Mouse (Mus musculus): ENCODE data around the gene Paqr8.

DNA sequence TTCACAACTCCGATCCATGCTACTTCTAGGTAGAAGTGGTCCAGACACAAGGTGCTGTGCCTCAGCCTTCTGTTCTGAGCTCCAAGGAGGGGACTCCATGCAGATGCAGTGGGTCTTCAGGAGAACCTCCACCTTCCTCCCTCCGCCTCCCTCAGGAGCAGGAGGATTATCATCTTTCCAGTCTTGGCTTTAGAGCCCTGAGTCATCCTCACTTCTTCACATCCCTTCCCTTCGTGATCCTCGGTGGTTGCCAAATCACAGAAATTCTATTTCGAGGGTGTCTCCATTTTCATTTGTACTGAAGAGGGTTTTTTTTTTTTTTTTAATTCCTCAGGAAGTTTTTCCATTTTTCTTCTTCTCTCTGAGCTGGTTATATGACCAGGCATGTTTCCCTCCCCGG, 16.3 kb upstream of the Paqr8 start:
- TF ChIP-seq POLR2A (IDR thresholded peaks at IDR 0.05; ENCODE audit: low read depth, low read length) (no peak), CTCF (conservative IDR thresholded peaks at IDR 0.05; ENCODE audit: insufficient read depth, insufficient read length, low read depth, low read length) (no peak)

Data from kidney, adult 2 months (tissue).